Mouse (Mus musculus): ENCODE measurements around the gene Ranbp17.

- TF ChIP-seq CTCF (conservative IDR thresholded peaks at IDR 0.05; ENCODE audit: low read length) (no peak), POU5F1 (IDR thresholded peaks at IDR 0.05; ENCODE audit: borderline replicate concordance, low read length) (no peak)
Observed at GRCm38 (mm10) chr11:33297121-33297520, 216.4 kb downstream of the Ranbp17 start.

All from E14TG2a.4 (cell line).